Mouse (Mus musculus) liver, embryonic 16.5 days (tissue): ENCODE data around the gene U2af2. TPM values are rescaled to one million over a fixed set of nuclear protein-coding genes. Genes with fewer than 3 reads are reported as not detected.

Experiments used
- ATAC-seq: fragments of 200-750 bp; cut with Nextera tagmentation; 2 replicates; pipeline ENCODE4 v1.8.0; 2017; ENCODE audit warnings: low read depth, mild to moderate bottlenecking, moderate number of reproducible peaks, moderate library complexity
- H3K27ac ChIP-seq: fragments of 300-500 bp; sonication (generic); 2 replicates; pipeline ENCODE4 v1.5.1; 2014; ENCODE audit warnings: mild to moderate bottlenecking, low read length
- H3K27me3 ChIP-seq: fragments of 300-500 bp; sonication (generic); 2 replicates; pipeline ENCODE4 v1.6.1; 2014; ENCODE audit warnings: low read depth, low read length, mixed read lengths; ENCODE audit not compliant: control insufficient read depth, insufficient read depth
- H3K36me3 ChIP-seq: fragments of 300-500 bp; sonication (generic); 2 replicates; pipeline ENCODE4 v1.6.1; 2014; ENCODE audit warnings: mild to moderate bottlenecking; ENCODE audit not compliant: control insufficient read depth, insufficient read depth
- H3K4me1 ChIP-seq: fragments of 300-500 bp; sonication (generic); 2 replicates; pipeline ENCODE4 v1.6.1; 2014; ENCODE audit warnings: low read depth, low read length, mixed read lengths; ENCODE audit not compliant: control insufficient read depth
- H3K4me2 ChIP-seq: fragments of 300-500 bp; sonication (generic); 2 replicates; pipeline ENCODE4 v1.6.1; 2014; ENCODE audit warnings: low read depth, low read length, mixed read lengths
- H3K4me3 ChIP-seq: fragments of 300-500 bp; sonication (generic); 2 replicates; pipeline ENCODE4 v1.5.1; 2014; ENCODE audit warnings: low read depth, mild to moderate bottlenecking, low read length
- H3K9ac ChIP-seq: fragments of 300-500 bp; sonication (generic); 2 replicates; pipeline ENCODE4 v1.6.1; 2014; ENCODE audit warnings: low read depth, low read length
- H3K9me3 ChIP-seq: fragments of 300-500 bp; sonication (generic); replicated peaks from 2 replicates; pipeline ENCODE4 v1.6.1; 2016; ENCODE audit warnings: low read length; ENCODE audit not compliant: control insufficient read depth
- WGBS: fragments of 180-500 bp; shearing (Covaris S2); extraction: QIAGEN DNeasy Blood & Tissue Kit; methylation state at CpG from one replicate; pipeline ENCODE4 v1.1.7; 2014; ENCODE audit not compliant: insufficient replicate concordance; 5-methylcytosine and 5-hydroxymethylcytosine counted together
- polyA plus RNA-seq: library from polyadenylated mRNA; unstranded; fragments of >200 nt; fragmentation: Nextera tagmentation; extraction: Ambion mirVana; gene quantifications from 2 replicates; pipeline ENCODE4 v1.2.1, GENCODE M21; 2015

U2af2 gene
- polyA plus RNA-seq, 1 experiment from 2014 or later, result 48.2 TPM

- Histone ChIP-seq H3K36me3 (no peaks in the 10 kb centered on the region), H3K27me3 (peaks cover 42% of the 10 kb centered on the region), H3K9me3 (no peaks in the 10 kb centered on the region), H3K4me2 (no peak overlapping the region), H3K9ac (no peak overlapping the region), H3K4me1 (peaks cover 20% of the 10 kb centered on the region), H3K4me3 (no peak overlapping the region), H3K27ac (no peak overlapping the region)
- ATAC-seq, result no peak
- WGBS, result 76% methylated on average over 12 of the region's 12 CpGs
These were observed 2.5 kb upstream of the U2af2 start for GRCm38 (mm10) chr7:5059421-5059820.

GRCm38 (mm10) chr7:5060239-5060731 is 1.7 kb upstream of the U2af2 start:
- 4% methylated on average over 27 of the region's 27 CpGs for WGBS
- no peak for ATAC-seq
- Histone ChIP-seq H3K4me2 (peak overlapping the region; percentile 98), H3K27me3 (peaks cover 33% of the 10 kb centered on the region), H3K27ac (peak overlapping the region; percentile 99), H3K9me3 (no peaks in the 10 kb centered on the region), H3K4me1 (peaks cover 23% of the 10 kb centered on the region), H3K4me3 (peak overlapping the region; percentile 78), H3K9ac (peak overlapping the region; percentile 94), H3K36me3 (no peaks in the 10 kb centered on the region)

GRCm38 (mm10) chr7:5060944-5061773 is 784 bp upstream of the U2af2 start:
- Histone ChIP-seq H3K36me3 (no peaks in the 10 kb centered on the region; the same call in 1 of the 2 replicates), H3K9me3 (no peaks in the 10 kb centered on the region), H3K4me1 (peaks cover 32% of the 10 kb centered on the region), H3K9ac (peak overlapping the region; percentile 94), H3K27ac (peak overlapping the region; percentile 99), H3K4me2 (peak overlapping the region; percentile 98), H3K27me3 (peaks cover 24% of the 10 kb centered on the region), H3K4me3 (peak overlapping the region; percentile 78)
- ATAC-seq, result peak; percentile 86
- under 1% methylated on average over 60 of the region's 60 CpGs for WGBS

DNA sequence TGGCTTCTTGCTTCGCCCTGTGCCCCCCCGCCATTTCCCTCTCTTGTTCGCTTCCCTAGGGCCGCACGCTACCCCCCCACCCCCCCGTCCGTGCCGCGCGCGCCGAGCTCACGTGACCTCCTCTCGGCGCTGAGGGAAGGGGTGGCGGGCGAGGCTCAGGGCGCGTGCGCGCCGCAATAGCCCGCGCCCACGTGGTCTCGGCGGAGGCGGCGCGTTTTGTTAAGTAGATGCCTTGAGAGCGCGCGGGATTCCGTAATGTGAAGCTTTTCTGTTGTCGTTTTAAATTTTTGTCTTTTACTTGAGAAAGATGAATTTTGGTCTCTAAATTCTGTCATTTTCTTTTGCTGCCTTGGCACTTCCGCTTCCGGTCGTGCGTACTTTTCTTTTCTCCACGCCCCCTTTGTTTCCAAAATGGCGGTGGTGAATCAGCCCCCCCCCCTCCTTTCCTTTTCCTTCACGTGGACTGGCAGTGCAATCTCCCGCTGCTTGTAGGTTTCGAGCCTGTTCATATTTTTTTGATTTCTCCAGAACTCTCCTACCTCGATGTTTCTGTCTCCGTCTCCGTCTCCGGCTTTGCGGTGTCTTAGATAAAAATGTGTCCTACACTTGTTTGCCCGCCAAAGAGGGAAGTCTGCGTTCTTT is 538 bp downstream of the U2af2 start:
- H3K4me1 ChIP-seq, result peaks cover 43% of the 10 kb centered on the region

GRCm38 (mm10) chr7:5064886-5065285 is 2.9 kb downstream of the U2af2 start:
- H3K4me2 ChIP-seq, result no peak overlapping the region
- no peaks in the 10 kb centered on the region for H3K9me3 ChIP-seq
- ATAC-seq, result no peak
- H3K27ac ChIP-seq, result no peak overlapping the region
- H3K4me3 ChIP-seq, result no peak overlapping the region
- WGBS, result 80% methylated on average over 6 of the region's 6 CpGs
- peaks cover 31% of the 10 kb centered on the region for H3K36me3 ChIP-seq
- H3K4me1 ChIP-seq, result peaks cover 42% of the 10 kb centered on the region
- no peak overlapping the region for H3K9ac ChIP-seq
- H3K27me3 ChIP-seq, result no peaks in the 10 kb centered on the region

More for the DNA sequence above, 538 bp downstream of the U2af2 start:
- H3K4me2 ChIP-seq, result peak overlapping the region; percentile 98
- no peaks in the 10 kb centered on the region for H3K9me3 ChIP-seq
- peaks cover 7% of the 10 kb centered on the region for H3K36me3 ChIP-seq
- ATAC-seq, result peak; percentile 57
- peak overlapping the region; percentile 99 for H3K27ac ChIP-seq
- H3K4me3 ChIP-seq, result peak overlapping the region; percentile 78
- H3K9ac ChIP-seq, result peak overlapping the region; percentile 77
- peaks cover 11% of the 10 kb centered on the region for H3K27me3 ChIP-seq
- WGBS, result under 1% methylated on average over 50 of the region's 51 CpGs

DNA sequence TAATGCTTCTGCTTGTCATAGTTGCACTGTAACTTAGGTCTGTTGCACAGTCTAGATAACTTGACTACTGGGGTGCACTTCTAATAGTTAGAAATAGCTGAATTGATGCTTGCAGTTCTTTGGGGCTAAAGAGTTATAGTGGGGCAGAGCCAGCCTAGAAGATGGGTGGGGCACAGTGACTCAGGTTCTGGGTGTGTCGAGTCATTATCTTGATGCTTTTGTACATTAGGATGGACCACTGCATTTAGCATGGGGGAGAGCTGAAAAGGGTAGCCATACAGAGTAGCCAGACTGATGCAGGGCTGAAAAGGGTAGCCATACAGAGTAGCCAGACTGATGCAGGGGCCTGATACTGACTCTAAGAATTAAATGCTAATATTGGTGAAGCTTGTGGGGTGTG is 11.6 kb downstream of the U2af2 start:
- peak overlapping the region; percentile 24; the same call in 1 of the 2 replicates for H3K4me3 ChIP-seq
- H3K4me2 ChIP-seq, result peak overlapping the region; percentile 46
- H3K9me3 ChIP-seq, result no peaks in the 10 kb centered on the region
- WGBS, result 12% methylated on average over 1 of the region's 1 CpGs
- peak overlapping the region; percentile 5; the same call in 1 of the 2 replicates for H3K9ac ChIP-seq
- H3K36me3 ChIP-seq, result peaks cover 76% of the 10 kb centered on the region
- H3K4me1 ChIP-seq, result peaks cover 49% of the 10 kb centered on the region
- peak; percentile 78 for ATAC-seq
- H3K27ac ChIP-seq, result peak overlapping the region; percentile 82
- no peaks in the 10 kb centered on the region for H3K27me3 ChIP-seq

- peaks cover 63% of the 10 kb centered on the region for H3K36me3 ChIP-seq
- no peak for ATAC-seq
- H3K9ac ChIP-seq, result no peak overlapping the region
- no peaks in the 10 kb centered on the region for H3K27me3 ChIP-seq
- H3K9me3 ChIP-seq, result no peaks in the 10 kb centered on the region
- no peak overlapping the region for H3K27ac ChIP-seq
- H3K4me2 ChIP-seq, result no peak overlapping the region
- H3K4me3 ChIP-seq, result no peak overlapping the region
- WGBS, result 89% methylated on average over 5 of the region's 5 CpGs
- peaks cover 51% of the 10 kb centered on the region for H3K4me1 ChIP-seq
These were observed 13.0 kb downstream of the U2af2 start for GRCm38 (mm10) chr7:5074984-5075383.

- H3K9ac ChIP-seq, result no peak overlapping the region
- ATAC-seq, result peak; percentile 16; the same call in 1 of the 2 replicates
- H3K4me3 ChIP-seq, result no peak overlapping the region
- peaks cover 55% of the 10 kb centered on the region for H3K4me1 ChIP-seq
- no peaks in the 10 kb centered on the region for H3K9me3 ChIP-seq
- no peak overlapping the region for H3K4me2 ChIP-seq
- peak overlapping the region; percentile 63 for H3K27ac ChIP-seq
- H3K36me3 ChIP-seq, result peaks cover 46% of the 10 kb centered on the region
- H3K27me3 ChIP-seq, result no peaks in the 10 kb centered on the region
- WGBS, result 41% methylated on average over 2 of the region's 2 CpGs
These were observed 15.0 kb downstream of the U2af2 start for GRCm38 (mm10) chr7:5076931-5077330.
